Mouse (Mus musculus): ENCODE results near the gene Olfr1380. TPM values are rescaled to one million over a fixed set of nuclear protein-coding genes. Genes with fewer than 3 reads are reported as not detected.

Gene Olfr1380
- polyA plus RNA-seq, 1 experiment from 2014 or later: not detected

DNA sequence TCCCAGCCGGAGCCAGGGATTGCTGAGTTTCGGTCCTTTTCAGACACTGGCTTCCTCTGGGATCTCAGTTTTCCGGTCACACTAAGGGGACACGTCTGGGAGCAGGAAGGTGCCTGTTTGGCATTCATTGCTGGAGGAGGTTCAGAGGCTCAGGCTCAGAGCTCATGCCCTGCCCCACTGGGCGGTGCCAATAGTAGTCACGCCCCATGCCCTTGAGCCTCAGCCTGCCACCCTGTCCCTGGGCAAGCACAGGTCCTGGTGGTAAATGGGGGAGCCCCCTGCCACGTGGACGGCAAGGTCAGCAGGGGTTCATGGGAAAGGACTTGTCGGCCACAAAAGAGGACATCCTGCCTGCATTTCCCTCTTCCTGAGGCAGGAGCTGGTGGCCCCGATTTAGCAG, 56.7 kb downstream of the Olfr1380 start:
- Histone ChIP-seq H3K9ac (ENCODE audit: low read length) (no peak overlapping the region), H3K27ac (replicated peaks; ENCODE audit: low read depth, low read length) (no peak overlapping the region), H3K4me2 (ENCODE audit: low read depth, severe bottlenecking) (no peak overlapping the region), H3K4me1 (ENCODE audit: control insufficient read depth, insufficient read depth, low read length) (no peaks in the 10 kb centered on the region), H3K36me3 (ENCODE audit: control insufficient read depth, insufficient read depth, low read length) (no peaks in the 10 kb centered on the region), H3K27me3 (ENCODE audit: control insufficient read depth, insufficient read depth, low read length) (peaks cover 21% of the 10 kb centered on the region), H3K4me3 (ENCODE audit: low read depth, low read length) (no peak overlapping the region), H3K9me3 (ENCODE audit: control insufficient read depth, low read length) (no peaks in the 10 kb centered on the region)
- ATAC-seq (ENCODE audit: insufficient number of reproducible peaks, low FRiP score, low TSS enrichment, low read depth): no peak
- 9% methylated on average over 10 of the region's 10 CpGs for WGBS
- peak; percentile 40 for DNase-seq (ENCODE audit: low spot score)

Other genes with a start within 250 kb of the Olfr1380 start
- not detected in 2 replicates for gene Olfr1391, start 234.1 kb upstream of the Olfr1380 start, polyA plus RNA-seq (2014; fragmentation: Nextera tagmentation; extraction: Ambion mirVana)
- gene Olfr1390, start 221.7 kb upstream of the Olfr1380 start, polyA plus RNA-seq (2014; fragmentation: Nextera tagmentation; extraction: Ambion mirVana): not detected in 2 replicates
- not detected in 2 replicates for gene Olfr1389, start 133.8 kb upstream of the Olfr1380 start, polyA plus RNA-seq (2014; fragmentation: Nextera tagmentation; extraction: Ambion mirVana)
- 0.11 and 0.14 TPM in 2 replicates for gene Olfr1388, start 120.3 kb upstream of the Olfr1380 start, polyA plus RNA-seq (2014; fragmentation: Nextera tagmentation; extraction: Ambion mirVana)
- gene Olfr1387, start 101.5 kb upstream of the Olfr1380 start, polyA plus RNA-seq (2014; fragmentation: Nextera tagmentation; extraction: Ambion mirVana): not detected in 2 replicates
- gene Olfr1386, start 91.8 kb upstream of the Olfr1380 start, polyA plus RNA-seq (2014; fragmentation: Nextera tagmentation; extraction: Ambion mirVana): not detected in 2 replicates
- not detected in 2 replicates for gene Olfr1385, start 67.8 kb upstream of the Olfr1380 start, polyA plus RNA-seq (2014; fragmentation: Nextera tagmentation; extraction: Ambion mirVana)
- gene Olfr1384, start 50.2 kb upstream of the Olfr1380 start, polyA plus RNA-seq (2014; fragmentation: Nextera tagmentation; extraction: Ambion mirVana): not detected in 2 replicates
- gene Olfr1383, start 37.2 kb upstream of the Olfr1380 start, polyA plus RNA-seq (2014; fragmentation: Nextera tagmentation; extraction: Ambion mirVana): not detected in 2 replicates
- gene Olfr1382, start 28.6 kb upstream of the Olfr1380 start, polyA plus RNA-seq (2014; fragmentation: Nextera tagmentation; extraction: Ambion mirVana): not detected in 2 replicates
- gene Olfr1381, start 13.4 kb upstream of the Olfr1380 start, polyA plus RNA-seq (2014; fragmentation: Nextera tagmentation; extraction: Ambion mirVana): not detected in 2 replicates
- 4.5 and 5.8 TPM in 2 replicates for gene Flt4, start 52.4 kb downstream of the Olfr1380 start, polyA plus RNA-seq (2014; fragmentation: Nextera tagmentation; extraction: Ambion mirVana)
- gene Scgb3a1, start 106.7 kb downstream of the Olfr1380 start, polyA plus RNA-seq (2014; fragmentation: Nextera tagmentation; extraction: Ambion mirVana): not detected in 2 replicates
- gene Cnot6, start 155.8 kb downstream of the Olfr1380 start, polyA plus RNA-seq (2014; fragmentation: Nextera tagmentation; extraction: Ambion mirVana): 51.5 and 53.9 TPM in 2 replicates
- gene Gfpt2, start 237.3 kb downstream of the Olfr1380 start, polyA plus RNA-seq (2014; fragmentation: Nextera tagmentation; extraction: Ambion mirVana): 36.3 and 37.2 TPM in 2 replicates

Data from limb, embryonic 11.5 days (tissue).